Mouse (Mus musculus) hindbrain, embryonic 15.5 days (tissue): Measurements from ENCODE around the gene Gm43638. TPM values are rescaled to one million over a fixed set of nuclear protein-coding genes. Genes with fewer than 3 reads are reported as not detected.
"Not testable (repeated sequence)": the region's sequence is repeated elsewhere in the genome, so short reads cannot be mapped to it uniquely, and the experiment has no call there.

Source experiments
- ATAC-seq: fragments of 200-750 bp; cut with Nextera tagmentation; 2 replicates; pipeline ENCODE4 v1.8.0; 2017; ENCODE audit warnings: low read depth, moderate number of reproducible peaks, moderate TSS enrichment; ENCODE audit not compliant: low FRiP score
- H3K27ac ChIP-seq: fragments of 300-500 bp; sonication (generic); replicated peaks from 2 replicates; pipeline ENCODE4 v1.5.1; 2015; ENCODE audit warnings: mild to moderate bottlenecking, inconsistent platforms
- H3K27me3 ChIP-seq: fragments of 300-500 bp; sonication (generic); 2 replicates; pipeline ENCODE4 v1.6.1; 2015; ENCODE audit warnings: control low read depth, inconsistent platforms
- H3K36me3 ChIP-seq: fragments of 300-500 bp; sonication (generic); 2 replicates; pipeline ENCODE4 v1.6.1; 2015; ENCODE audit warnings: control low read depth, inconsistent platforms
- H3K4me1 ChIP-seq: fragments of 300-500 bp; sonication (generic); replicated peaks from 2 replicates; pipeline ENCODE4 v1.6.1; 2015; ENCODE audit warnings: control low read depth, inconsistent platforms
- H3K4me2 ChIP-seq: fragments of 300-500 bp; sonication (generic); 2 replicates; pipeline ENCODE4 v1.6.1; 2015; ENCODE audit warnings: moderate library complexity, mild to moderate bottlenecking, inconsistent platforms
- H3K4me3 ChIP-seq: fragments of 300-500 bp; sonication (generic); 2 replicates; pipeline ENCODE4 v1.5.1; 2015; ENCODE audit warnings: mild to moderate bottlenecking, inconsistent platforms
- H3K9ac ChIP-seq: fragments of 300-500 bp; sonication (generic); 2 replicates; pipeline ENCODE4 v1.6.1; 2015; ENCODE audit warnings: inconsistent platforms
- H3K9me3 ChIP-seq: fragments of 300-500 bp; sonication (generic); 2 replicates; pipeline ENCODE4 v1.6.1; 2016; ENCODE audit warnings: control low read depth, inconsistent platforms
- WGBS: fragments of 180-500 bp; shearing (Covaris S2); methylation state at CpG from one replicate; pipeline ENCODE4 v1.1.7; 2015; 5-methylcytosine and 5-hydroxymethylcytosine counted together
- polyA plus RNA-seq: library from polyadenylated mRNA; unstranded; fragments of >200 nt; fragmentation: Nextera tagmentation; extraction: Ambion mirVana; gene quantifications from 2 replicates; pipeline ENCODE4 v1.2.1, GENCODE M21; 2015

Gm43638 gene
- polyA plus RNA-seq: not detected in 2 replicates

DNA sequence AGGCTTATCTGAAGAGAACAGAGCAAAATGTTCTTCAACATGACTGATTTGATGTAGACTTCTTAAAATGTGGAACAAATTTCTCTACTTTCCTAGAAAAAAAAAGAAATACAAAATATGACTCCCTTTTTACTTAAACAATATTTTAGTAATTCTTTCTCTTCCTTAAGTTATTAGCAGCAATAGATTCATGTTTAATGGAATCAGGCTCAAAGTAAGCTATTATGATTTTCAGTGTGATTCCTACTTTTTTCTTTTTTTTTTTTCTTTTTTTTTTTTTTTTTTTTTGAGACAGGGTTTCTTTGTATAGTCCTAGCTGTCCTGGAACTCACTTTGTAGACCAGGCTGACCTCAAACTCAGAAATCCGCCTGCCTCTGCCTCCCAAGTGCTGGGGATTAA is at the start of gene Gm43638:
Gene Gm43638 (minus strand): TSS at position 101 of the 400 bp plus-strand sequence.
- ATAC-seq, H3K9me3 ChIP-seq: not testable (repeated sequence)
- 94% methylated on average over 1 of the region's 1 CpGs for WGBS

DNA sequence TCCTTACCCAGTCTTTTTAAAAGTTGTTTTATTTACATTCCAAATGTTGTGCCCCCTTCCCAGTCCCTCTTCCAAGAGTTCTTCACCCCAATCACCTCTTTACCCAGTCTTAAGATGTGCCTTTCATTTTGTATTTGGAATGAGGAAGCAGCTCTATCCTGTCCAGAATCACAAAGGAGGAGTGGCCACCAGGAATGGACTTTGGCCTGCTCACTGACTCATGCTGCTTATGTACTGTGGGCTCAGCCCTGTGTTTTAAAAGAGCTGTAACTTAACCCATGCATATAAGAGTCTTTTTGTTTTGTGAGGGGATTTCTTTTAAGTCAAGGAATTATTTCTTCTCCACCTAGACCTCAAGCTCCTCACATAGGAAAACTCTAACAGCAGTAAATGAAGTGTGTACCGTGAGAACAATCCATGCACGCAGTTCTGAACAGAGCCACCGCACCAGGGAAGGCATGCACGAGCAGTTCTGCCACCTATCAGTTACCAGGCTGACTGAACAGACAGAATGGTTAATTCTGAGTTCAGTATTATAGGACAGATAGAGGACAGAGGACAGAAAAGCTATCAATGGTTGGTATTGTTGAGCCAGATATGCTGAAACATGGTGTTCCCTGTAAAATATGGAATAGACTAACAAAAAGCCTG is 49.5 kb upstream of the Gm43638 start:
- WGBS: 58% methylated on average over 4 of the region's 4 CpGs
- H3K36me3 ChIP-seq: no peaks in the 10 kb centered on the region
- H3K4me3 ChIP-seq: no peak overlapping the region
- no peak overlapping the region for H3K27ac ChIP-seq
- no peaks in the 10 kb centered on the region for H3K27me3 ChIP-seq
- H3K4me1 ChIP-seq: no peaks in the 10 kb centered on the region
- H3K9me3 ChIP-seq: no peaks in the 10 kb centered on the region
- H3K4me2 ChIP-seq: no peak overlapping the region
- no peak overlapping the region for H3K9ac ChIP-seq
- no peak for ATAC-seq

More for the DNA sequence above, at the start of gene Gm43638:
- H3K4me2 ChIP-seq, H3K27me3 ChIP-seq, H3K9ac ChIP-seq, H3K27ac ChIP-seq, H3K4me1 ChIP-seq, H3K36me3 ChIP-seq, H3K4me3 ChIP-seq: not testable (repeated sequence)

DNA sequence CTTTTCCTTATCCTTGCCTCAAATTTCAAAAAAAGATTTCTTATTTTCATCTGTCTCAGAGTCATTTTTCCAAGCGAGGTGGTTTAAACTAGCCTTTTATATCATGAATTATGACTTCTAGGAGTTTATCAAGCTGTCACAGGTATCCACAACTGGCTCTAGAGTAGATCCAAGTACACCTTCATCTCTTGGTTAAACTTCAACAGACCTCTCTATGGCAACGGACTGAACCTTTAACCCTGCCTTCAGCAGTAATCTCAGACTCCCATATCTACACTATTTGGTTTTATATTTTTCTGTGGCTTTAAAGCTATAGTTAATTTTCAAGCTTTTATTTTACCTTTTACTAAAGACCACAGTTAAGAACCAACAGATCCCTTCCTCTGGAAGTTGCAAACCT is 45.7 kb upstream of the Gm43638 start:
- no peak for ATAC-seq
- no peaks in the 10 kb centered on the region for H3K4me1 ChIP-seq

DNA sequence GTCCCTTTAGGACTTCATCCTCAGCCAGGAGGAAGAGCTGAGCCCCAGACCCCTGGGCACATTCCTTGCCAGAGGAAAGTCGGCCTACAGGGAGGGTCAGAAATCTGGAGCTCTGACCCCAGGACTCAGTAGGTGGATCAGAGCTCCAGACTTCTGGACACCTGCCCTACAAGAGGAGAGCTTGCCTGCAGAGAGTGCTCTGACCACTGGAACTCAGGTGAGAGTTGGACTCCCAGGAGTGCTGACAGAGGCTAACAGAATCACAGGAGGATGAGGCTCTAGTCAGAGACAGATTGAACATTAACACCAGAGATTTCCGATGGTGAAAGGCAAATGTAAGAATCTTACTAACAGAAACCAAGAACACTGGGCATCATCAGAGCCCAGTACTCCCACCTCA is 37.0 kb upstream of the Gm43638 start:
- WGBS: 89% methylated on average over 2 of the region's 2 CpGs
- H3K4me1 ChIP-seq, H3K36me3 ChIP-seq, H3K9me3 ChIP-seq, H3K4me2 ChIP-seq, ATAC-seq, H3K9ac ChIP-seq, H3K4me3 ChIP-seq, H3K27ac ChIP-seq, H3K27me3 ChIP-seq: not testable (repeated sequence)

More for the DNA sequence above, 45.7 kb upstream of the Gm43638 start:
- no peaks in the 10 kb centered on the region for H3K9me3 ChIP-seq
- H3K27ac ChIP-seq: no peak overlapping the region
- H3K4me3 ChIP-seq: no peak overlapping the region
- 80% methylated on average over 2 of the region's 2 CpGs for WGBS
- H3K9ac ChIP-seq: no peak overlapping the region
- H3K4me2 ChIP-seq: no peak overlapping the region
- no peaks in the 10 kb centered on the region for H3K36me3 ChIP-seq
- H3K27me3 ChIP-seq: no peaks in the 10 kb centered on the region

DNA sequence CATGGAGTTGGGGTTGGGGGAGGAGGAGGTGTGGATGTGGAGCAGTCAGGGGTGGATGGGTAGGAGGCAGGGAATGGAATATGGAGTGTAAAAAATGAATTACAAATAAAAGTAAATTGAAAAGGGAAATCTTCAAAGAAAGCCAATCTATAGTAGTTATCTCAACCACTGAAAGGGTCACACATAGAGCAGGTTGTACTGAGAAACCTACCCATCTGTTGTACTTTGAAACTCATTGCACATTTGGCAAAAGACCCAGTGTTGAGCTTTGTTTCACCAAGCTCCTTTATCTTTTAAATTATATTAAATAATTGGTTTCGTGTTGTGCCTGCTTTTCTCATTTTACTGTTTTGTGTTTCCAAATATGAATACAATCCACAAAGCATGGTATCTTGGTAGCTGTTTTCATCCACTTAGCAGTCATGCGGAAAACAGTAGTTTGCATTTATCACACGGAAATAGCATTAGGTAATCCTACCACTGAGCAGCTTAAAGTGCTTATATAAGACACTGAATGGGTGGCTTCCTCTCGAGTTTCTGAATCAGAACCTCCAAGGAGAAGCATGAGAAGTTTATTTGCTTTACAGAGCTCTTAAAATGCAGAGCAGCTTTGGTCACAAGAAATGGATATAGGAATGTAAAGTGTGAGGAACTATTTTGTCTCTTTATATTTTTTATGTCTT is 19.3 kb upstream of the Gm43638 start:
- 71% methylated on average over 4 of the region's 4 CpGs for WGBS
- Histone ChIP-seq H3K4me3 (no peak overlapping the region), H3K9ac (no peak overlapping the region), H3K4me1 (no peaks in the 10 kb centered on the region), H3K36me3 (no peaks in the 10 kb centered on the region), H3K27ac (no peak overlapping the region), H3K4me2 (no peak overlapping the region), H3K27me3 (no peaks in the 10 kb centered on the region), H3K9me3 (no peaks in the 10 kb centered on the region)
- ATAC-seq: no peak

GRCm38 (mm10) chr5:87502687-87503086 is 16.1 kb upstream of the Gm43638 start:
- no peak overlapping the region for H3K27ac ChIP-seq
- H3K9ac ChIP-seq: no peak overlapping the region
- no peaks in the 10 kb centered on the region for H3K9me3 ChIP-seq
- no peaks in the 10 kb centered on the region for H3K4me1 ChIP-seq
- no peaks in the 10 kb centered on the region for H3K27me3 ChIP-seq
- H3K36me3 ChIP-seq: no peaks in the 10 kb centered on the region
- H3K4me3 ChIP-seq: no peak overlapping the region
- 71% methylated on average over 1 of the region's 1 CpGs for WGBS
- H3K4me2 ChIP-seq: no peak overlapping the region
- no peak for ATAC-seq

DNA sequence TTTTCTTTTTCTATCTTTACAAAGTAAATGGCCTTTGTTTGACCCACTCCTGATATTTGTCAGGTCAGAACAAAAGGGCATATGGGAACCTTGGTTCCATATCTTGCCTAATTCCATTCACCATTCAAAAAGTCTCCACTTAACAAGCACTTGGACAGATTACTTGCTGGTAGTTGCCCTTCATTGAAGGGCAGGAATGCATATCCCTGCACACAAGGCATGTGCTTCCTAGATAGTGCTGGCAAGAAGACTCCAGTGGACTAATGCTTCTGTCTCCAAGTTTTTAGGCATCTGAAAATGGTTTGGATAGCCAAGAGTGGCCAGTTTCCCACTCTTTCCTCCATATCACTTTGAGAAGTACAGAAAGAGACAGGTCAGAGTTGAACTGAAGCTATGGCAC is 12.7 kb upstream of the Gm43638 start:
- H3K4me3 ChIP-seq: no peak overlapping the region
- H3K9ac ChIP-seq: no peak overlapping the region
- no peak overlapping the region for H3K4me2 ChIP-seq
- no peaks in the 10 kb centered on the region for H3K36me3 ChIP-seq
- no peaks in the 10 kb centered on the region for H3K9me3 ChIP-seq
- no peaks in the 10 kb centered on the region for H3K4me1 ChIP-seq
- no peak for ATAC-seq
- H3K27ac ChIP-seq: no peak overlapping the region
- H3K27me3 ChIP-seq: no peaks in the 10 kb centered on the region

DNA sequence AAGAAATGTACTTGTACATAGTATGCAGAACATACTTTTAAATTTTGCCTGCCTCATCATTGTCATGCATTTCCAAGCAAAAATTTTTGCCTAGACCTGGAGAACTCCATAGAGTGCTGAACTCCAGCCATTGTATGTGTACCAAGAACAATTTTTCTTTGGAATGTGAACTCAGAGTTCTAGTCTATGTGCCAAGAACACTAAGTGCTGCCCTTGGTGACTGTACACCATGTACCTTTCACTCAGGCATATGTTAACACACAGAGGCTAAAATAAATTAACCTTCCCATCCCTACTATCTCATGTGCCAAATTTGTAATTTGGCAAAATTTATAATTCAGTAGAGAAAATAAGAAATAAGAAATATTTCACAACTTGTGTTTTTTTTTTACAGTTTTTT is 12.3 kb upstream of the Gm43638 start:
- H3K4me1 ChIP-seq: no peaks in the 10 kb centered on the region
- H3K9ac ChIP-seq: no peak overlapping the region
- no peak for ATAC-seq
- H3K27ac ChIP-seq: no peak overlapping the region
- H3K9me3 ChIP-seq: no peaks in the 10 kb centered on the region
- no peak overlapping the region for H3K4me3 ChIP-seq
- no peaks in the 10 kb centered on the region for H3K36me3 ChIP-seq
- no peaks in the 10 kb centered on the region for H3K27me3 ChIP-seq
- H3K4me2 ChIP-seq: no peak overlapping the region

DNA sequence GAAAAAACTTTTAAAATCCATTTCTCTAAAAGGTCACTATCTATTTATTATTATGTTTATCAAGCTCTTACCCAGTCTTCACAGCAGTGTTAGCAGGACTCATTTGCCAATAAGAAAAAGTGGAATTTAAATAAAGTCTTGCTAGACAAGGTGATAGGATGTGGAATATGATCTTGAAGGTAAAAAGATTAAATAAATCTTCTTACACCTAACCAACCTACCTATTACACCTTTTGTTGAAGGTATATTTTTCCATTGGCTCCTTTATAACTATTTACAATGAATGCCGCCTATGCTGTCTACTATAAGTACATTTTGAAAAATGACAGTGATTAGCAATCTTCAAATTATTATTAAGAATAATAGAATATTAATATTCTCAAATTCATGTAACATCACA is 4.2 kb upstream of the Gm43638 start, which contains the start of gene Ugt2a1:
Gene Ugt2a1 (minus strand): TSS at position 101 of the 400 bp plus-strand sequence.
- Histone ChIP-seq H3K4me2 (no peak within 1 kb of the TSS), H3K4me1 (no peaks in the 10 kb centered on the region), H3K9ac (no peak within 1 kb of the TSS), H3K4me3 (no peak within 1 kb of the TSS), H3K36me3 (no peaks in the 10 kb centered on the region), H3K27me3 (no peaks in the 10 kb centered on the region), H3K27ac (no peak within 1 kb of the TSS), H3K9me3 (no peaks in the 10 kb centered on the region)
- WGBS: 86% methylated on average over 1 of the region's 1 CpGs
- ATAC-seq: no peak

DNA sequence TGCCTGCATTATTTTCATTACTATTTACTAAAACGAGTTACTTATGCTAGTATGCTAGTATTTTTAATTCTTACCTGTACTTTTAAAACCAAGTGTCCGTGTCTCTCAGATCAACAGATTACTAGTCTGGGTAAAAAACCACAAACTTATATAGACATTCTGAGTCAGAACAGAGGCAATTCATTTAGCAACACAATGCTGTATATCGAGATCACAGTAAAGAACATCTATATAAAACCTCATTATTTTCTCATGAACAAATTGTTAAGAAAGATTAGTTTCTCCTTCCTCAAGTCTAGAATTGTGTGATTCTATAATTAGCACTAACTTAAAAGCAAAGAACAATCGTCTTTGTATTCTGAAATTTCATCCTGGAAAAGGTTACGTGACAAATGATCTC is 4.4 kb downstream of the Gm43638 start, which contains the start of gene Ugt2a2:
Gene Ugt2a2 (minus strand): TSS at position 101 of the 400 bp plus-strand sequence.
- Histone ChIP-seq H3K4me1 (no peaks in the 10 kb centered on the region), H3K4me2 (no peak within 1 kb of the TSS), H3K27me3 (no peaks in the 10 kb centered on the region), H3K9me3 (no peaks in the 10 kb centered on the region), H3K9ac (no peak within 1 kb of the TSS), H3K36me3 (no peaks in the 10 kb centered on the region), H3K27ac (no peak within 1 kb of the TSS), H3K4me3 (no peak within 1 kb of the TSS)
- ATAC-seq: no peak
- 86% methylated on average over 5 of the region's 5 CpGs for WGBS

DNA sequence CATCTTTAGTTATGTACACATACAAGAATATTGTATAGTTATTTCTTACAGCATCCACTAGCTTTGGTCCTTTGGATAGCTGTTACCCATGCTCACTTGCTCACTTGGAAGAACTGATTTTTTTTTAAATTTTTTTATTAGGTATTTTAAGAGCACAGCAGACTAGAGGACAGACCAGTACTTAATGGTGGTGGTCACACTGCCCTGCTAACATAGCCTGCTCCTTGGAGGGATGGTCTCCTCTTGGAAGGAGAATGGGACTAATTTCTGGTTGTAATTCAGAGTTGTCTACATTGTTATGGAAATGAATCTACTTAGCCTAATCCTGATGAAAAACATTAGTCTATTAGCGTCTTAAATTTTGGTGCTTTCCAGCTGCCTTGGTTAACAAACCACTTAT is 27.8 kb downstream of the Gm43638 start:
- Histone ChIP-seq H3K4me1 (no peaks in the 10 kb centered on the region), H3K36me3 (no peaks in the 10 kb centered on the region), H3K9me3 (no peaks in the 10 kb centered on the region), H3K27ac (no peak overlapping the region), H3K4me3 (no peak overlapping the region), H3K9ac (no peak overlapping the region), H3K4me2 (no peak overlapping the region), H3K27me3 (no peaks in the 10 kb centered on the region)
- 30% methylated on average over 1 of the region's 1 CpGs for WGBS
- no peak for ATAC-seq

- H3K4me2 ChIP-seq: no peak overlapping the region
- H3K9me3 ChIP-seq: no peaks in the 10 kb centered on the region
- no peak overlapping the region for H3K27ac ChIP-seq
- H3K27me3 ChIP-seq: no peaks in the 10 kb centered on the region
- H3K4me1 ChIP-seq: no peaks in the 10 kb centered on the region
- no peak for ATAC-seq
- no peaks in the 10 kb centered on the region for H3K36me3 ChIP-seq
- no peak overlapping the region for H3K4me3 ChIP-seq
- no peak overlapping the region for H3K9ac ChIP-seq
These were observed 28.9 kb downstream of the Gm43638 start for GRCm38 (mm10) chr5:87457701-87458100.
